Mouse (Mus musculus) testis, adult 2 months (tissue): ENCODE measurements around the gene Tnip1.

ENCODE experiments used
- CTCF ChIP-seq: fragments of 200-500 bp; IDR thresholded peaks from 2 replicates; pipeline ENCODE4 v1.5.1; 2012; ENCODE audit warnings: low read depth, mild to moderate bottlenecking, inconsistent platforms, low read length, moderate library complexity; ENCODE audit not compliant: control insufficient read depth, insufficient read depth, insufficient replicate concordance
- POLR2A ChIP-seq: fragments of 200-500 bp; IDR thresholded peaks from 2 replicates; pipeline ENCODE4 v1.6.1; 2012; ENCODE audit warnings: low read depth, mild to moderate bottlenecking, inconsistent platforms, low read length, moderate library complexity; ENCODE audit not compliant: control insufficient read depth

GRCm38 (mm10) chr11:54868445-54868844 lies 94.3 kb downstream of the Tnip1 start:
- TF ChIP-seq CTCF (no peak), POLR2A (no peak)
